Mouse (Mus musculus) kidney, adult 9 months (tissue): ENCODE results near the gene Gm9837.

Experiments
- DNase-seq: peaks from one replicate; pipeline ENCODE4 v3.0.0; 2022

The Gm9837 gene

GRCm38 (mm10) chr11:53486822-53487594 lies 16.7 kb upstream of the Gm9837 start:
- DNase-seq: peak; percentile 47

DNA sequence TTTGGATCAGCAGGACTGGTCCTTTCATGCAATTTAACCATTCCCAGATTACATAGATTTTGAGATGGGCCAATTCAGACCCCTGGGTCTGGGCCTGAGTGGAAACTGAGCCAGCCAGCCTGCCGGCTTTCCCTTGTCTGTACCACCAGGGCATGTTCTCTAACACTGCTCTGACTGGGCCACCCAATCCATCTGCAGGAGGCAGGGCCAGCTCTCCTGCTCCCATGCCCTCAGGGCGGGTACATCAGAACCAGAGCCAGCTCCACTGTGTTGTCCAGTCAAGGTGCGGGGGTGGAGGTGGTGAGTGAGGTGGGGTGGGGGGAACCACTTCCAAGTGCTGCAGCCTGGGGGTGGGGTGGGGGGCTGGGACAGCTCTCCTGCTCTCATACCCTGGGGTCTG lies 16.1 kb upstream of the Gm9837 start:
- DNase-seq: no peak

- no peak for DNase-seq
These were observed 15.4 kb upstream of the Gm9837 start for GRCm38 (mm10) chr11:53485719-53486118.

DNA sequence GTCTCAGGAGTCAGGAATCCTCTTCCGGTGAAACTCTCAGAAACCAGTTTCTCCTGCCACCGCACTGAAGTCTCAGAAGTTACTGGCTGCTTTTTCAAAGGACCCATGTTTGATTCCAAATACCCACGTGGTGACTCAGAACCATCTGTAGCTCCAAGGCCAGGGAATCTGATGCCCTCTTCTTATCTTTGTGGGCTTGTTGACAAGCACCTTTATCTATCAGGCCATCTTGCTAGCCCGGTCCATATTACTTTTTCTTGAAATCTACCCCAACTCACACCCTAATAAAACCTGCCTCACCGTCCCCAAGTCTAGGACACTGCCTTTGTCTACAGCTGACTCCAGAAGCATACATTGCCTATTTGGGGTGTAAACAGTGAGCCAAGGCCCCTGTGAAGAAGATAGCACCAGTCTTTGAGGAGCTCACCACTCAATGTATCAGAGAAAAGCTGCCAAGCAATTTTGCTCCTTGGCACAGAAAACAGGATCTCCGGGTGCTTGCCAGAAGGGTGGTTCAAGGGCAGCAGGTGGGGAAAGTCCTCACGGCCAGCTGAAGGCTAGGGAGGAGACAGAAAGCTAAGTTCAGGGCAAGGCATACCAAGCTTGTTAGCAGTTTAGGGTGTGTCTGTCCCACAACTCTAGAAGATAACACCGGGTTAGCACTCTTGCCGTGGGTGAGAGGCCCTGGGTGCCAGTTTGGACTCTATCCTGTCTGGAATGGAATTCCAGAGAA lies 13.0 kb upstream of the Gm9837 start:
- DNase-seq: peak; percentile 43

DNA sequence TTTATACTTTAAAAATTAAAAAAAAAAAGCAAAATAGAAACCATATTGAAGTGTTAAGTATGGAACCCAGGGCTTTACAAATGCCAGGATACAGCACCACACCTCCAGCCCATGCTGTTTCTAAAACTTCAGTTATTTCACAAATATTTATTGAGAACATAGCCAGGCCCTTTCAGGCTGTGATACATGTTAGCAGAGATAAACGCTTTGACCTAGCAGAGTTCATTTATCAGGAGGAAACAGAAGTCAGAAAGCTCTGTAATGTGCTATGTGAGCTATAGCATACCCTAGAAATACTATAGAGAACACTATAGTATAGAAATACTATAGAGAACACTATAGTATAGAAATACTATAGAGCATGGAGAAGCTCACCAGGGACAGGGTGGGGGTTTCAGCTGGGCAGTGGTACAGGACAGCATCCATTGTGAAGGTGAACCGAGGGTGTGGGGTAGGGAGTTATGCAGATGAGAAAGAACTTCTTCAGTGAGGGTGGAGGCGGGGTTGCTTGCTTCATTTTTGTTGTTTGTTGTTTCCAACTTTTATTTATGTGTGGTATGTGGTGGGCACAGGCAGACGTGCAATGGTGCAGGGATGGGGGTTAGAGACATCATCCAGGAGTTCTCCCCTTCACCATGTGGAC lies 10.9 kb upstream of the Gm9837 start:
- no peak for DNase-seq

DNA sequence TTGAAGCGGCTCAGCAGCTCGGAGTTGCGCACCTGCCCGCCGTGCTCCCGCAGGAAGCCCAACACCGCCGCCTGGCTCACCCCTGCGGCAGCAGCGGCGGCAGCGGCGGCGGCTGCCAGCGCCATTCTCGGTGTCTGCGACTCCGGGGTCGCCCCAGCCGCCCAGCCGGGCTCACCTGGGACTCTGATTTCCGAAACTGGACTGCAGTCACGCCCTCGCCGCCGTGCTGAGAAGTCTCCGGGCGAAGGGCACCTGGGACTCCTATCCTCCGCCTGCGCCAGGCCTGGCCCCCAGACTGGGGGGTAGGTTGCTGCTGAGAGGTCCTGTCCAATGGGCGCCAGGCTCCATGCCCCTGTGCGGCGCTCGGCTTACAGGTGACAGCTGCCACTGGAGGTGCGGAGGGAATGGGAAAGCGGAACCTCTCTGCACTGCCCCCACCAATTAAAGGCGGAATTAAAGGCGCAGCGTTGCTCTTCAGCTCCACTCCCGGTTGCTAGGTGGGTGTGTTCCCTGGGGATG lies 9.6 kb upstream of the Gm9837 start, which contains the start of the genes Gm9945 and Sowaha:
Gm9945 (plus strand) TSS at position 384 of the 519 bp plus-strand sequence.
Sowaha (minus strand) TSS at position 492 of the 519 bp plus-strand sequence.
- peak; percentile 68 for DNase-seq

DNA sequence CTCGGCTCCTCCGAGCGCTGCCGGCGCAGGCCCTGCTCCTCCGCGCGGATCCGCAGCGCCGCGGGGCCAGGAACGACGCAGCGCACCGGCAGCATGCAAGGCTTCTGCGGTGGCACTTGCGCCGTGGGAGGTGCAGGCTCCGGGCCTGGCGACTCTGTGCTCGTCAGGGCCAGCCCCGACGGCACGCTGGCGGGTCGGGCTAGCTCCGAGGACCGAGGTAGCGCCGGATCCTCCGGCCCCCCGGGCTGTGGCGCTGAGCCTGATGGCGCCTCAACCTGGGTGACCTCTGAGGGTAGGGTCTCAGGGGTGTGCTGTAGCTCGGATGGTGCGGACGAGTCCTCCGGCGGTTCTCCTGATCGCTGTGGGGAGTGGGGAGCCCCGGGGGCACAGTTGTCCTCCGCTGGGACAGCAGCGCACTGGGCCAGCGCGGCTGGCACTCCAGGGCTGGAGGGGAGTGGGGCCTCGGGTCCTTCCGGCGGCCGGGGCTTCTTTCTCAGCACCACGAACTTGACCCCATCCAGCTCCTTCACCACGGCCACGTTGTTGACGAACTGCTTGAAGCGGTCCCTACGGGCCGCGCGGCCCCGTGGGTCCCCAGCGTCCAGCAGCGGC lies 9.0 kb upstream of the Gm9837 start:
- DNase-seq: no peak

DNA sequence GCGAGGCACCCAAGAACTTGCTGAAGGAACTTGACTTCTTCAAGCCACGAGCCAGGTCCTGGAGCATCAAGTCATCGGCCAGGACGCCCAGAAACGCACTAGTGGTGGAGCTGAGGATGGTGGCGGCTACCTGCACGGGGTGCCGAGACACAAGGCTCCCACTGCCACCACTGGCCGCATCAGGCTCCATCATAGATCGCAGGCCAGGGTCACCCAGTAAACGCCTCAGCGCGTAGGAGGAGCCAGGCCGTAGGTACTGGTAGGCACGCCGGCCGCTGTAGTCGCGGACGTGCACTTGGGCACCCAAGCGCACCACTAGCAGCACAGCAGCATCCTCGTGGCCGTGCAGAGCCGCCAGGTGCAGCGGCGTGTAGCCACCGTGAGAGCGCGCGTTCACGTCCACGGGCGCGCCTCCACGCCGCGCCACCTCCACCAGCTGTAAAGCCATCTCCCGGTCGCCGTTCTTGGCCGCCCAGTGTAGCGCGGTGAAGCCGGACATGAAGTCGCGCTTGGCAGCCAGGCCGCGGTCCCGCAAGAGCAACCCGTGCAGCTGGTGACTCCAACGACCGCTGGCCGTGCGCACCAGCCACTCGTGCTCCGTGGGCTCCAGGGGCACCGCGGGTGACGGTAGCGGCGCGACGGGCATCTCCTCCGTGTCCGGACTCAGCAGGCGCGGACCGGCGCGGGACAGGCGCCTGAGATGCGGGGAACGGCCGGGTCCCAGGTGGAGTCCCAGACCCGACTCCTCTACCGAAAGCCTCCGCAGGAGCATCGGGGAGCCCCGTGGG lies 8.3 kb upstream of the Gm9837 start:
- DNase-seq: no peak

DNA sequence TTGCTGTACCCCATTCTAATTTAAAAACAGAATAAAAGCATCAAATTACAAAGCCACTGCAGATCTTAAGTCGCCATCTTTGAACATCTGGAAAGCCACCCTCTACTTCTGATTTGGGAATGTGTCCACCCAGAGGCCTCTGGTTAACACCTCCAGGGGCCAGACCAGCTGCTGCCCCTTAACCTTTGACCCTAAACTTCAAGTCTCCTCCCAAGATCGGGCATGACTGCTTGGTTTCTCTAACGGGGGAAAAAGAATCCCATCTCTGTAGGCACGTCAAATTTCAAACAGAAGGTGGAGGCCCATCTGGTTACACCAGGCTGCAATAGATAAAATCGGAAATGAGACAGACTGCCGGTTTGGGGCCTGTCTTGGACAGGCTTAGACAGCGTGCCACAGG lies 7.6 kb upstream of the Gm9837 start:
- no peak for DNase-seq

GRCm38 (mm10) chr11:53475620-53476019 lies 5.3 kb upstream of the Gm9837 start:
- no peak for DNase-seq

DNA sequence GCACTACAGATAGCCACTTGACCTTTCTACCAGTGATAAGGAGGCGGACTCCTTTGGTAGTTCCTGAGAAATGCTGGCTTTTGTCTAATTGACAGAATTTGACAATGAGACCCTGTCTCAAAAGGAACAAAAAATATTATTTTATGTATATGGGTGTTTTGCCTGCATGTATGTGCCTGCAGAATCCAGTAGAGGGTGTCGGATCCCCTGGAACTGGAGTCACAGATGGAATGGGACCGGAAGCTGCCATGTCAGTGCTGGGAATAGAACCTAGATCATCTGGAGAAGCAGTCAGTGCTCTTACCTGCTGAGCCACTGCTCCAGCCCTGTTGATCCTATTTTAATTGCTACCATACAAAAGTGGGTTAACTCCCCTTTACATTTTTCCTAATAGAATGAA lies 2.4 kb upstream of the Gm9837 start:
- DNase-seq: no peak

DNA sequence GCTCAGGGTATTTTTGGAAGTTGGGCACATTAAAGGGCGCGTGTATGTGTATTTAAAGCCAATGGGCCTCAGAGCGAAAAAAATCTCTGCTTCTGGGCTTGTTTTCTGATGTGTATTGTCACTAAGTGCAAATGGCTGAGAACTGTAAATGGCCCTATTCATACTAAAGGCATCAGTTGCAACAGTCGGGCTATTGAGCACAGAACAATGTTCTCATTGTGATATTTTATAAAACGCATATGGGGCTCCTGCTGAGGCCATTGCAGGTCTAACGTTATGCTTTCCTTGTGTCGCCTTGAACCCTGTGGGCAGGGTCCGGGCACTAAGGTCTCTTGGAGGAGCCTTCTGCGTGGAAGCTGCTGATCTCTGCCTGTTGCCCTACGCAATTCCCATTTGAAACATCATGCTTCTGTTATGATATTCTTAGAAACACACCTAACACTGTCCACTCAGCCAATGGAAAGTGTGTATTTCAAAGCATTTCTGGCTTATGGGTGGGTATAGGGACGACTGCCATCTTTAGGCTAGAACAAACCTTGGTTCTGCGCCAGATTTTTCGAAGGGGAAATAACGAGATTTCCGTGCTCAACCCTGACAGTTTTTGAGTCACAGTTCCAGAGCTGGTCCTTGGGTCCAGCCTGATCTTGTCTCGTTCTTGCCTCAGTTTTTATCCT lies 848 bp downstream of the Gm9837 start:
- no peak for DNase-seq

GRCm38 (mm10) chr11:53466231-53466971 lies 3.9 kb downstream of the Gm9837 start:
- peak; percentile 79 for DNase-seq

- DNase-seq: peak; percentile 53
These were observed 6.5 kb downstream of the Gm9837 start for GRCm38 (mm10) chr11:53463551-53464424.

DNA sequence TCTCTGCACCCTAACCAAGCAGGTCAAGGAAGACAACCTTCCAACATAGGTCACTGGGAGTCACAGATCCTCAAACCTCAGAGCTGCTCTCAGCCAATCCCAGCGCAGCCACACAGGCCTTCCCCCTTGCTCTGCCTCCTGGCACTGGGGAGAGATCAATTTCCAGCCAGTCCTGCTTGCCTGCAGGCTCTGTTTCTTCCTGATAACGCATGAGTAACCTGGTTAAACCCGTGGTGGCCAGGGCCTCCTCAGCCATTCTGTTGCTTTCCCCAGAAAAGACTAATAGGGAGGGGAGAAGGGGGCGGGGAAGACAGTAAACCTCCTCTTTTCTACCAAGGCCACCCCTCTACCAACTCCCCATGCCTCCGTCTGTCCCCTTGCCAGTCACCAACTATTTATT lies 8.6 kb downstream of the Gm9837 start:
- peak; percentile 75 for DNase-seq

DNA sequence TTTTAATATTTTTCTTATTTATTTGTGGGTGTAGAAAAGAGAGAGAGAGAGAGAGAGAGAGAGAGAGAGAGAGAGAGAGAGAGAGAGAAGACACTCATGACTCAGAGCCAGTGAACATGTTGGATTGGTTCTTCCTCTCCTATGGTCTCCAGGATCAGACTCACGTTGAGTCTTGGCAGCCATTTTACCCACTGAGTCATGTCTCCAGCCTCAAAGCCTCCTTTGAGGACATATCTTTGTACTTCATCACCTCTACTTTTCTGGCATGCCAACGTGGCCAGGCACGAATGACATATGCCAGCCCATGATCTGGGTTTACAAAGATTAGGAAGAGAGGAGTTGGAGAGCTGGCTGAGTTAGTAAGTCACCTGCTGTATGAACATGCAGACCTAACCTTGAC lies 10.1 kb downstream of the Gm9837 start:
- no peak for DNase-seq

- no peak for DNase-seq
These were observed 11.3 kb downstream of the Gm9837 start for GRCm38 (mm10) chr11:53458996-53459395.

DNA sequence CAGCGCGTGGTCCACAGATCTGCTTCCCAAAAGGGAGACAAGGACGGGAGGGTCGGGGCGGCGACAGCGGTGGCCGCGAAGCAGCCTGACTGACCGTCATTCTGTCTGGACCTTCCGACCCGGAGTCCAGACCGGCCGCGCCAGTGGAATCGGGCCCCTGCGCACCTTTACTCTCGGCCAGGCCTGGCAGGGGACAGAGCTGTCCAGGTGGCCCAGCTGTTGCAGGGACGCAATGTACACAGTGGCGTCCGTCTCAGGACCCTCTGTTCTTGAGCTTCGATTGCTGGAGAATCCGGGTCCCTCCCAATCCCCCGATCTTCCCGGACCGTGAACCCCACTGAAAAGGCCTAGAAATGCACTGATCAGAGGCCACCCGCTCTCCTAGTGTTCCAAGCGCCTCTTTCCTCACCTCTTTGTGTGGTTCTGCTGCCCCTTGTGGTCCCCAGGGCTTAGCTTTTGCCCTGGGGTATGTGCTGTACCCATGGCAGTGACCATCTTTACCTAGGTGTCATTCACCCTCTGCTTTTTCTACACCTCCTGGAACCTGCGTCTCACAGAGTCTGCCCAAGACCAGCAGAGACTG lies 12.8 kb downstream of the Gm9837 start:
- DNase-seq: peak; percentile 44
